Mouse (Mus musculus) forebrain, embryonic 11.5 days (tissue): ENCODE data around the gene Scn5a. TPM values are rescaled to one million over a fixed set of nuclear protein-coding genes. Genes with fewer than 3 reads are reported as not detected.

Source experiments
- ATAC-seq: fragments of 200-750 bp; cut with Nextera tagmentation; replicated peaks from 2 replicates; pipeline ENCODE4 v1.8.0; 2017; ENCODE audit warnings: moderate TSS enrichment; ENCODE audit not compliant: low FRiP score
- DNase-seq: peaks from one replicate; pipeline ENCODE4 v3.0.0-alpha.2; 2017; ENCODE audit warnings: low spot score
- H3K27ac ChIP-seq: fragments of 300-500 bp; sonication (generic); 2 replicates; pipeline ENCODE4 v1.5.1; 2014; ENCODE audit warnings: low read depth, low read length
- H3K27me3 ChIP-seq: fragments of 300-500 bp; sonication (generic); 2 replicates; pipeline ENCODE4 v1.6.1; 2014; ENCODE audit warnings: mild to moderate bottlenecking, low read length, mixed read lengths; ENCODE audit not compliant: control insufficient read depth, insufficient read depth
- H3K36me3 ChIP-seq: fragments of 300-500 bp; sonication (generic); 2 replicates; pipeline ENCODE4 v1.6.1; 2014; ENCODE audit warnings: mild to moderate bottlenecking, low read length, moderate library complexity, mixed read lengths; ENCODE audit not compliant: control insufficient read depth, insufficient read depth
- H3K4me1 ChIP-seq: fragments of 300-500 bp; sonication (generic); replicated peaks from 2 replicates; pipeline ENCODE4 v1.6.1; 2014; ENCODE audit warnings: low read length, mixed read lengths; ENCODE audit not compliant: control insufficient read depth, insufficient read depth
- H3K4me2 ChIP-seq: fragments of 300-500 bp; sonication (generic); 2 replicates; pipeline ENCODE4 v1.6.1; 2014; ENCODE audit warnings: low read depth, mild to moderate bottlenecking, low read length, moderate library complexity, mixed read lengths; ENCODE audit not compliant: severe bottlenecking
- H3K4me3 ChIP-seq: fragments of 300-500 bp; sonication (generic); 2 replicates; pipeline ENCODE4 v1.5.1; 2014; ENCODE audit warnings: low read depth, low read length
- H3K9ac ChIP-seq: fragments of 300-500 bp; sonication (generic); 2 replicates; pipeline ENCODE4 v1.6.1; 2014; ENCODE audit warnings: low read length
- H3K9me3 ChIP-seq: fragments of 300-500 bp; sonication (generic); 2 replicates; pipeline ENCODE4 v1.6.1; 2016; ENCODE audit warnings: low read length, mixed read lengths; ENCODE audit not compliant: control insufficient read depth
- WGBS: fragments of 180-500 bp; shearing (Covaris S2); extraction: QIAGEN DNeasy Blood & Tissue Kit; methylation state at CpG from one replicate; pipeline ENCODE4 v1.1.7; 2014; 5-methylcytosine and 5-hydroxymethylcytosine counted together
- polyA plus RNA-seq: library from polyadenylated mRNA; unstranded; fragments of >200 nt; fragmentation: Nextera tagmentation; extraction: Ambion mirVana; gene quantifications from 2 replicates; pipeline ENCODE4 v1.2.1, GENCODE M21; 2014

Scn5a gene
- polyA plus RNA-seq, 1 experiment from 2014 or later: 3.2 TPM

DNA sequence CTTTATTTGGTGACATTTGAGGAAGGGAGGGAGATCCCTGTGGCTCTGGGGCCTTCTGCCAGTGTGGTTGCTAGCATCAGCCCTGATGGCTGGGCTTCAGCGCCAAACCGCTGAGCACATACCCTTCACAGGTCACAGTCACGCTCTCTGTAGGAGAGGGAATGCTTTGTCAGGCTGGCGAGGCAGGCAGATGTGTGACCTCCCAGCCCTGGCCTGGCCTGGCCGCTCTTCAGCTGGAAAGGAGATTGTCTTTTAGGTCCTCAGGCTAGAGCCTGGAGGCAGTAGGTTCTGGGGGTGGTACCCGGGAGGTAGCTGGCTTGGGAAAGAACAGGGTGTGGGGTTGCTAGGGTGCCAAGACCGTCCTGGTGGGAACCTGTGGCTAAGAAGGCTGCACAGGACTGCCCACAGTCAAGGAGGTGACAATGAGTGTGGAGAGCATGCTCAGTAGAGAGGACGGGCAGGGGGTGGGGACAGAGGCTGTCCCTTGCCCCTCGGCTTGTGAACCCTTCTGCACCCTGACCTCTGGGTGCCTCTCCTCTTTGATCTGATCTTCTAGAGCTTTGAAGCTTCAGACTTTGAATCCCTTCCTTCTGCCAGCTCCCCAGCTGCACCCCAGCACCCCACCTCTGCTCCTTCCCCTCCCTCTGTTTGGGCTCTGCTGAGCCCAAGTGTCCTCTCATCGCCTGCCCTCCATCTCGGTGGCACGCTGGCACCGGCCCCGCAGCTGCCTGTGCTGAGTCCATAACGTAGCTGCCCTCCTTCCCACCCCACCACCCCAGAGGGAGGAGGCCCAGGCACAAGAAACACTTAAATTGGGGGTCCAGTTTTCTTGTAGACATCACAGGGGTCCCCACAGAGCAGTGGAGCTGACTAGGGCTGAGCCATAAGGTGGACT, 103.9 kb downstream of the Scn5a start:
- Histone ChIP-seq H3K4me3 (no peak overlapping the region), H3K27me3 (no peaks in the 10 kb centered on the region), H3K4me2 (no peak overlapping the region), H3K36me3 (no peaks in the 10 kb centered on the region), H3K4me1 (no peaks in the 10 kb centered on the region), H3K9ac (no peak overlapping the region), H3K27ac (no peak overlapping the region), H3K9me3 (no peaks in the 10 kb centered on the region)
- no peak for DNase-seq
- ATAC-seq: no peak
- WGBS: 75% methylated on average over 15 of the region's 15 CpGs

DNA sequence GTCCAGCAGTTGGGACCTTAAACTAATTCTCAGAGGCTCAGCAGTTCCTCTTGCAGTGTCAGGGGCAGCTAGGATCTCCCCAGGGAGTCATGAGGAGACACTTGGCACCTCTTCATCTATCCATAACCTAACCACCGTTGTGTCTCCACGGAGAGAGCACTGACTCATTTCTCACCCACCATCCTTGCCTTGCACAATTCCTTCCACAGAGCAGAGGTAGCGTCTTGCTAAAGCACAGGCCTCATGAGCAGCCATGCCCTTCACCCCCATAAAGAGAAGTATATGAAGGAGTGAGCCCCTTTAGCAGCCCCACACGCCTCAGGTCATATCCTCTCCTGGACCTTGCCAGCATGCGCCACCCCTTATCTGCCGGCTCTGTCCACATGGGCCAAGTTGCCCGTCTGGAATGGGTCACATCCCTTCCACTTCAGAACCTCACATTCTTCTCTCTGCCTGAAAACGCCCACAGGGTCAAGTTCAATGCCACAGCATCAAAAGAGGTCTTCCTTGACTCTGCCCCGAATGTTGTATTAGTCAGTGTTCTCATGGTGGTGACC, 105.1 kb downstream of the Scn5a start:
- H3K36me3 ChIP-seq: no peaks in the 10 kb centered on the region
- H3K27me3 ChIP-seq: no peaks in the 10 kb centered on the region
- no peak overlapping the region for H3K27ac ChIP-seq
- ATAC-seq (no peak), DNase-seq (no peak)
- no peak overlapping the region for H3K4me3 ChIP-seq
- 91% methylated on average over 9 of the region's 9 CpGs for WGBS
- H3K4me2 ChIP-seq: no peak overlapping the region
- no peaks in the 10 kb centered on the region for H3K4me1 ChIP-seq
- H3K9me3 ChIP-seq: no peaks in the 10 kb centered on the region
- no peak overlapping the region for H3K9ac ChIP-seq

DNA sequence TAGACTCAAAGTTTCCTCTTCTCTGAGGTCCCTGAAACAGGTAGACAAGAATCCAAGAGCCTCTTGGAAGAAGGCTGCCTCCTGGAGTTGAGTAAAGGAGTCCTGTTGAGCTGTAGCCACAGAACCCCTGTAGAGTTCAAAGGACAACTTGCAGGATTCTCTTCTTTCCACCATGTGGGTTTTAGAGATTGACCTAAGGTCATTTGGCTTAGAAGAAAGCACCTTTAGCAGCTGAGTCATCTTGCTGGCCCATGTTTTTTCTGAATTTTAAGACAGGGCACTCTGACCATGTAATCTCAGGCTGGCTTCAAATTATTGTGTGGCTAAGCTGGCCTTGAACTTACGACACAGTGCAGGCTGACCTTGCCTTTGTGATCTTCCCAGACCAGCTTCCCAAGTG, 105.8 kb downstream of the Scn5a start:
- Histone ChIP-seq H3K4me2 (no peak overlapping the region), H3K9me3 (no peaks in the 10 kb centered on the region), H3K9ac (no peak overlapping the region), H3K4me1 (no peaks in the 10 kb centered on the region), H3K36me3 (no peaks in the 10 kb centered on the region), H3K27me3 (no peaks in the 10 kb centered on the region), H3K27ac (no peak overlapping the region), H3K4me3 (no peak overlapping the region)
- DNase-seq (no peak), ATAC-seq (no peak)
- WGBS: 86% methylated on average over 1 of the region's 1 CpGs

DNA sequence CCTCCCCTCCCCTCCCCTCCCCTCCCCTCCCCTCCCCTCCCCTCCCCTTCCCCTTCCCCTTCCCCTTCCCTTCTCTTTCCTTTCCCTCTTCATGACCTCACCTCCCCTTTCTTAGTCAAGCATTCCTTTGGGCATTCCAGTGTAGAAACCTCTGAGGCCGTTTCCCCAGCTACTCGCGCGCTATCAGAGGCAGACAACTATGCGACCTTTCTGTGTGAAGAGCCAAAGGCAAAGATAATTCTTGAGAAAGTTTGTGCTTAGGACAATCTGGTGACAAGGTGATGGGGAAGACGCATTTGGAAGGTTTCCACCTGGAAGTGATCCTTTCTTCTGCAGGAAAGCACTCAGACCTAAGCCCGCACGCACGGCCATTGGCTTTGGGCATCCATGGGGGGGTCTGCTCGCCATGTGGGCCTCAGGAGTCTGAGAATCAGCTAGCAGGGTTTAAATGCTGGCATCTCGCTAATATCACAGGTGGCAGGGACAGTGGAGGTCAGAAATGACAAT, 106.4 kb downstream of the Scn5a start:
- no peak overlapping the region for H3K27ac ChIP-seq
- no peak overlapping the region for H3K4me2 ChIP-seq
- H3K4me3 ChIP-seq: no peak overlapping the region
- DNase-seq: no peak
- no peak overlapping the region for H3K9ac ChIP-seq
- WGBS: 88% methylated on average over 11 of the region's 11 CpGs
- no peaks in the 10 kb centered on the region for H3K4me1 ChIP-seq
- no peak for ATAC-seq
- no peaks in the 10 kb centered on the region for H3K9me3 ChIP-seq
- no peaks in the 10 kb centered on the region for H3K36me3 ChIP-seq
- H3K27me3 ChIP-seq: no peaks in the 10 kb centered on the region

DNA sequence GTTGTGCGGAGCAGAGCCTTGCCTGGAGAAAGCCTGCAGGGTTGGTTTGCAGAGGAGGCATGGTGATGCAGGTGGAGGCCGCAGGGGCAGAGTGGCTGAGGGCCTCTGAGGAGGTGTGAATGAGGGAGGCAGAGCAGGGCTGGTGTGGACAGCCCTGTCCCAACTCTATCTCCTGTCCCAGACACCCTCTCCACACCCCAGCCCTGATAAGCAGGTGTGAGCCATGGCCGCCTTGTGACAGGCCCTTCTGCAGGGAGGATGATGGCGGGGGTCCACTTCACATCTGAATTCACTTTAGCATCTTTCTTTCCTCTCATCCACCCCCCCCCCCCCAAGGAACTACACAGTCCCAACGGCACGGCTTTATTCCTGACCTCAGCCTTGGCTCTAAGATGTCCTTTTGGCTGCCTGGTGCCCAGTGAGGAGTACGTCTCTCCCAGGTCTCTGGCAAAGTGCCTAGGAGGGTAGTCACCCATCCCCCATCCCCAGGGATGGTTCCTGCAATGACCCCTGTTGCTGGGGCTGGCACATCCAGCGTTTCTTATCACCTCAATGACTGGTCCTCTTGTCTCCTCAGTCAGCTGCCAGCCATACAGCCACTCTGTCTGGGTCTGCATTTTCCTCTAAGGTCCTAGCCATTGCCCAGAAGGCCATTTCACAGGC, 109.0 kb downstream of the Scn5a start:
- no peaks in the 10 kb centered on the region for H3K4me1 ChIP-seq
- no peaks in the 10 kb centered on the region; the same call in 1 of the 2 replicates for H3K36me3 ChIP-seq
- H3K27ac ChIP-seq: no peak overlapping the region
- H3K4me3 ChIP-seq: no peak overlapping the region
- WGBS: 81% methylated on average over 8 of the region's 8 CpGs
- no peaks in the 10 kb centered on the region for H3K27me3 ChIP-seq
- DNase-seq: no peak
- ATAC-seq: no peak
- H3K9ac ChIP-seq: no peak overlapping the region
- no peak overlapping the region for H3K4me2 ChIP-seq
- H3K9me3 ChIP-seq: no peaks in the 10 kb centered on the region

DNA sequence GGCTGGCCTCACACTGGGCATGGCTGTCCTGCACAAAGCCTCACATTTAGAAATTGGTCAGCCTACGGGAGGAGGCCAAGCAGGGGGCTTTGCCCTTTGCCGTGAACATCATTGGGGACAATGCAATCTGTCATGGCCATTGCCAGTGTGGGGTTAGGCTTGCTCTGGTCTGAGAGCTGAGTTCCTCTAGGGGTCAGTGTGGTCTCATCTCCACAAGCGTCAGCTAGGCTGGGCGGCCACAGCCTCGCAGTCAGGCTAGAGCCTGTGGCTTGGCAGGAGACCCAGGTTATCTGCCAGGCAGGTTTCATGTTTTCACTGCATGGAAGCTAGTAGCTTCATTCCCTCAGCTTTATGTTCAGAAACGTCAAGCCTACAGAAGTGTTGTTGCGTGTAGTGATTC, 113.2 kb downstream of the Scn5a start:
- H3K27me3 ChIP-seq: no peaks in the 10 kb centered on the region
- WGBS: 71% methylated on average over 7 of the region's 7 CpGs
- H3K36me3 ChIP-seq: peaks cover 11% of the 10 kb centered on the region; the same call in 1 of the 2 replicates
- H3K9me3 ChIP-seq: no peaks in the 10 kb centered on the region
- H3K4me1 ChIP-seq: no peaks in the 10 kb centered on the region
- no peak overlapping the region for H3K9ac ChIP-seq
- H3K27ac ChIP-seq: no peak overlapping the region
- no peak for DNase-seq
- H3K4me2 ChIP-seq: no peak overlapping the region
- H3K4me3 ChIP-seq: no peak overlapping the region
- no peak for ATAC-seq

DNA sequence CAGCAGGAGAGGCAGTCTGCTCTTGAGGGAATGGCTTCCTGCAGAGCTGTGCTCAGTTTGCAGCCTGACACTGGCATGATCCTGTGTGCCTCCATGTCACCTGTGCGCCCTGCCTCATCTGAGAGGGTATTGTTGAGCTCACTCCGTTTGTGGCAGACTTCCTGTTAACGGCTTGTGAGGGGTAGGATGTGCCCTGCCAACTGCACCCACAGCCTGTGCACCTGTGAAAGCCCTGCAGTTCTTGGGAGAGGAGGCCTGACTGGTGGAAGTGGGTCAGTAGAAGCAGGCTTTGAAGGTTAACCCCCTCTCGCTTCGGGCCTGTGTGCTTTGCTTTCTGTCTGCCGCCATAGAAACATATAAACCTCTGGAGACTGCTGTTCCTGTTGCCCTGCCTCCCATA, 113.8 kb downstream of the Scn5a start:
- Histone ChIP-seq H3K9me3 (no peaks in the 10 kb centered on the region), H3K4me3 (no peak overlapping the region), H3K27me3 (no peaks in the 10 kb centered on the region), H3K36me3 (peaks cover 11% of the 10 kb centered on the region; the same call in 1 of the 2 replicates), H3K27ac (no peak overlapping the region), H3K4me1 (no peaks in the 10 kb centered on the region), H3K9ac (no peak overlapping the region), H3K4me2 (no peak overlapping the region)
- WGBS: 90% methylated on average over 6 of the region's 6 CpGs
- ATAC-seq (no peak), DNase-seq (no peak)

DNA sequence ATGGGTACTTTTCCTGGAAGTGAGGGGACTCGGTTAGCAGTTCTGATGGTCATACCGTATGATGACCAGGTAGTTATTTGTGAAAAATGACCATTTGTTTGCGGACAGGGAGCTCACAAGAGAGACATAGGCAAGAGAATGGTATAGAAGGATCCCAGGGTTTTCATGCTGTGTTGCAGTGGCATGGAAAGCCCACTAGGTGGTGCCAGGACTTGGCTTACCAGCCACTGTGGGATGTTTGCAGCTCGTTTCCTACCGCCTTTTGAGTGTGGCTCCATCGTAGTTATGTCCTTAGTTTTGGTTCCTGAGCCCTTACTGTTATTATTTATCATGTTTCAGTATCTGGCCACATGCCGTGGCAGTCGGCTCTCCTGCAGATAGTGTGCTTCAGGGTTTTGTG, 118.4 kb downstream of the Scn5a start:
- H3K36me3 ChIP-seq: peaks cover 11% of the 10 kb centered on the region; the same call in 1 of the 2 replicates
- no peak overlapping the region for H3K27ac ChIP-seq
- no peaks in the 10 kb centered on the region for H3K4me1 ChIP-seq
- H3K9me3 ChIP-seq: no peaks in the 10 kb centered on the region
- no peak overlapping the region for H3K4me3 ChIP-seq
- WGBS: 53% methylated on average over 8 of the region's 8 CpGs
- H3K27me3 ChIP-seq: no peaks in the 10 kb centered on the region
- DNase-seq (peak; percentile 80), ATAC-seq (no peak)
- H3K9ac ChIP-seq: no peak overlapping the region
- H3K4me2 ChIP-seq: no peak overlapping the region
